Mouse (Mus musculus): ENCODE measurements around the gene Rcsd1.
A peak's percentile ranks its signal among the peaks of the same experiment; 100 is the strongest.

The Rcsd1 gene

DNA sequence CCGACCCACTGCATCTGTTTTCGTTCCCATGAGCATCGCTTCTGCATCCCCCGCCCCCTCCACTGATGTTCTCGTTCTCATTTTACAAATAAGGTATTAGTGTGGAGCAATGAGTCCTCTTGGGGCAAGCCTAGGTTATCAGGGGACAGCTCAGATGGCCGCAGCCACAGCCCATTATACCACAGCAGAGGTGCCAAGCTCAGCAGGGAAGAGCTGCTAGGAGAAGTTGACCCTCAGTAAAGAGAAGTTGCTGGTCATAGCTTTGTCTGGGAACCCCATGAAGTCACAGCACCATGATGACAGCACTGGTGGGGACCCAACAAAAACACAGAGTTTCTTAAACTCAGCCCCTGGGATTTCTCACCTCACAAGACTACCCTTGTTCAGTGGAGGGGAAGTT, 47.8 kb downstream of the Rcsd1 start:
- DNase-seq (ENCODE audit: low spot score): no peak

GRCm38 (mm10) chr1:165661191-165661590, 48.4 kb downstream of the Rcsd1 start:
- DNase-seq (ENCODE audit: low spot score): no peak

- peak; percentile 30 for DNase-seq (ENCODE audit: low spot score)
Measured at GRCm38 (mm10) chr1:165660774-165661173, 48.8 kb downstream of the Rcsd1 start.

GRCm38 (mm10) chr1:165658602-165659001, 51.0 kb downstream of the Rcsd1 start:
- DNase-seq (ENCODE audit: low spot score): peak; percentile 70

- no peak for DNase-seq (ENCODE audit: low spot score)
Measured at GRCm38 (mm10) chr1:165655482-165655881, 54.1 kb downstream of the Rcsd1 start.

GRCm38 (mm10) chr1:165655022-165655421, 54.5 kb downstream of the Rcsd1 start:
- no peak for DNase-seq (ENCODE audit: low spot score)

DNA sequence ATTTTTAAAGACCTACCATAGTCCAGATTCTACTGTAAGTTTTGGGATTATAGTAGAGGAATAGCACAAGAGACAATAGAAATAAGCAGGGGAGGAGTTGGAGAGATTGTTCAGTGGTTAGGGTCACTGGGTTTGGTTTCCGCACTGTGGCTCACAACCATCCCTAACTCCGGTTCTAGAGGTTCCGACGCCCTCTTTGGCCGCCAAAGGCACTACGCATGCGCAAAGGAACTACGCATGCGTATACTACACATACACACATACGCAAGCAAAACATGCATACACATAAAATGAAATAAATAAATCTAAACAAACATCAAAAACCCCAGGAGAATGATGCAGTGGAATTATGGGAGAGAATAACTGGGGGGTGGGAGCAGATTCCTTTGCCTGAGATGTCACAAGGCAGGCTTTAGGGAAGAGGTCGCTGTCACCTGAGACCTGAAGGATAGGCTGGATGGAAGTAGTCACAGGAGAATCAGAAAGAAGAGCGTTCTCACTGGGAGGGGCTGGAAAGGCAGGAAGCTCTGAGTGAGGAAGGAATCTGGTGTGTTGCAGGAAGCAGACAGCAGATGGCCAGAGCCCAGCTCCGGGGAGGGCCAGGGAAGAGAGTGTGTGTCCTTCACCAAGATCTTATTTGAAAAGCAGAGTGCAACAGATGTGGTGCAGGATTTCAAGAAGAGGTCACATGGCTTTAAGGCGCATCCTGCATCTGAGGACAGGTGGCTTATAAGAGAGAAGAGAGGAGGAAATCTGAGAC, 56.3 kb downstream of the Rcsd1 start:
- no peak for DNase-seq (ENCODE audit: low spot score)

DNA sequence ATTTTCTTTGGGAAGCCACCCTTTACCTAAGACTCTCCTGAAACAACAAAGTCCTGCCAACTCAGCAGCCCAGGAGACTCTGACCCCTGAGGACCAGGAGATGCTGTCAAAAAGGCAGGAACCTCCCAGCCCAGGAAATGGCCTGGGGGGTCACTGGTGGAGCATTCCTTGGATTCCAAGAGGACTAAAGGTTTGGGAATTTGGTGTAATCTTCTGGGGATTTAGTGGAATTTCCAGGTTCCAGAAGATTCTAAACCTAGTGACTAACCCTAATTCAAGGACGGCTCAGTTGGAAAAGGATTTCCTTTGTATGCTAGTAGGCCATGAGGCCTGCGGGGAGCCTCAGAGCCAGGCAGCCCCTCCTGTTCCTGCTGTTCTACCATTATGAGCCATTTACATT, 57.0 kb downstream of the Rcsd1 start:
- no peak for DNase-seq (ENCODE audit: low spot score)

DNA sequence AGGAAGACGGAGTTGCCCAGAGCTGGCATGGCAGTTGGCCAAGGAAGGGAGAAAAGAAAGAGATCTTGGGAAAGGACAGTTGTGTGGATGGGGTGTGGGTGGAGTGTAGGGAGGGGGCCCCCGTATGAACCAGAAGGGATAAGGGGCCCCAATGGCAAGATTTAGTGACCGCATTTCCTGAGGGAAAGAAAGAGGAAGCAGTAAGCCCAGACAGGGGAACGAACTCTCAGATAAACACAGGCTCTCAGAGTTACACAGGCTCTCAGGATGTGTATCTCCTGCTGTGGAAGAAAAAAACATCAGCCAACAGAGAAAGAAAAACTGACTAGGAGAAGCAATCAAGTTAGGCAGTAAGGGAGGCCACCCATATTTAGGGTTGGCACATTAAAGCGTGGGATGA, 58.4 kb downstream of the Rcsd1 start:
- no peak for DNase-seq (ENCODE audit: low spot score)

GRCm38 (mm10) chr1:165645102-165645501, 64.5 kb downstream of the Rcsd1 start:
- no peak for DNase-seq (ENCODE audit: low spot score)

GRCm38 (mm10) chr1:165643735-165644134, 65.8 kb downstream of the Rcsd1 start:
- DNase-seq (ENCODE audit: low spot score): no peak

GRCm38 (mm10) chr1:165642780-165643311, 66.7 kb downstream of the Rcsd1 start:
- DNase-seq (ENCODE audit: low spot score): peak; percentile 28

- DNase-seq (ENCODE audit: low spot score): peak; percentile 80
Measured at GRCm38 (mm10) chr1:165641786-165642771, 67.5 kb downstream of the Rcsd1 start.

DNA sequence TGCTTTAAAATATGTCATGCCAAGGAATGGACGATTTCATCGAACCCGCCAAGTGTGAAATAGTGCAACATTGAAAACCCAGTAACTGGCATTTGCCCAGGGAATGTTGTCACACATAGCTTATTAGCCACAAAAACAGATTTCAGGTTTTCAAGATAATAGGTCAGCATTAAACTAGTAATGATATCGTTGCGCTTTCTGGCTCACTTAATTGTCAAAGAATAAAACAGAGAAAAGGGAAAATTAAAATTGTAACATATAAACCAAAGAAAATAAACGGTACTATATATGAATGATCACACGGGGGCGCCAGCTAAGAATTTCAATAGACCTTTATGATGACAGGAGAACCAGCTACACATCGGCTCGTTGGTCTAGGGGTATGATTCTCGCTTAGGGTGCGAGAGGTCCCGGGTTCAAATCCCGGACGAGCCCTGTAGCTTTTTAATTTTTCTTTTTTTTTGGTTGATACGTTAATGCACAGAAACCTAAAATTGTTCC, 68.2 kb downstream of the Rcsd1 start:
- peak; percentile 91 for DNase-seq (ENCODE audit: low spot score)

- DNase-seq (ENCODE audit: low spot score): no peak
Measured at GRCm38 (mm10) chr1:165636289-165636688, 73.3 kb downstream of the Rcsd1 start.

GRCm38 (mm10) chr1:165635055-165635897, 74.3 kb downstream of the Rcsd1 start:
- peak; percentile 38 for DNase-seq (ENCODE audit: low spot score)

GRCm38 (mm10) chr1:165634151-165634884, 75.2 kb downstream of the Rcsd1 start, which contains the start of gene Mpzl1:
Gene Mpzl1 (minus strand): TSS chr1:165634538.
- DNase-seq (ENCODE audit: low spot score): peak; percentile 95

DNA sequence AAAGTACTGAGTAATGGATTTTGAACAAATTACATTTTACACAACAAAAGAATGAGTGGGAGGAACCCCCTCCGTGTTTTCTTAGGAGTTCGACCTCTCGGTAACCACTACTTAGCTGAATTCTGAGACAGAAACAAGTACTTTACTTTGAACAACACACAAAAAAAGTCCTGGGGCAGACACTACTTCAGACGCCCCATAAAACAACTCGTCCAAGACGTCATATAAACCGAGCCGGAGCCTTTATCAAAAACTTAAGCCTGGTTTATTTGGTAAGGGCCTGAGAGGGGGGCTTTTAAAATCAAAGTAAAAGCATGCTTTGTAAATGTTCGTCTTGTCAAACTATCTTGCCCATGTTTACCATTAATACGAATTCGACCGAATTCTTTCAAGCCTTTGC, 76.2 kb downstream of the Rcsd1 start:
- no peak for DNase-seq (ENCODE audit: low spot score)

- DNase-seq (ENCODE audit: low spot score): no peak
Measured at GRCm38 (mm10) chr1:165631136-165631535, 78.4 kb downstream of the Rcsd1 start.

GRCm38 (mm10) chr1:165629975-165630374, 79.6 kb downstream of the Rcsd1 start:
- no peak for DNase-seq (ENCODE audit: low spot score)

- peak; percentile 18 for DNase-seq (ENCODE audit: low spot score)
Measured at GRCm38 (mm10) chr1:165628603-165629002, 81.0 kb downstream of the Rcsd1 start.

Data from c-Kit-positive CD71-positive TER-119-positive erythroid progenitor cells, embryonic 14.5 days (primary cell).